Mouse (Mus musculus) liver, embryonic 14.5 days (tissue): Measurements from ENCODE around the gene B4galnt1. TPM values are rescaled to one million over a fixed set of nuclear protein-coding genes. Genes with fewer than 3 reads are reported as not detected.

Source experiments
- ATAC-seq: fragments of 200-750 bp; cut with Nextera tagmentation; 2 replicates; pipeline ENCODE4 v1.8.0; 2017; ENCODE audit warnings: moderate number of reproducible peaks, mild to moderate bottlenecking, moderate library complexity; ENCODE audit not compliant: insufficient read depth
- DNase-seq, 3 experiments: peaks; one replicate each; pipeline ENCODE4 v3.0.0-alpha.2; 2012 to 2013; ENCODE audit warnings: low read depth in 3 of 3, low spot score in 3 of 3
- H3K27ac ChIP-seq: fragments of 300-500 bp; sonication (generic); 2 replicates; pipeline ENCODE4 v1.5.1; 2014; ENCODE audit warnings: moderate library complexity, mild to moderate bottlenecking, control low read depth, inconsistent platforms
- H3K27me3 ChIP-seq: fragments of 300-500 bp; sonication (generic); 2 replicates; pipeline ENCODE4 v1.6.1; 2014; ENCODE audit warnings: mild to moderate bottlenecking, low read length, moderate library complexity; ENCODE audit not compliant: control insufficient read depth, insufficient read depth
- H3K36me3 ChIP-seq: fragments of 300-500 bp; sonication (generic); replicated peaks from 2 replicates; pipeline ENCODE4 v1.6.1; 2014; ENCODE audit warnings: low read depth; ENCODE audit not compliant: control insufficient read depth, insufficient read depth
- H3K4me1 ChIP-seq, 2 experiments: fragments of 200-500 bp in 1 of 2; fragments of 300-500 bp in 1 of 2; sonication (generic) in 1 of 2; replicated peaks; 2 replicates each; pipeline ENCODE4 v1.6.1; 2012 to 2014; ENCODE audit warnings: antibody characterized with exemption in 1 of 2, inconsistent platforms in 1 of 2, low read length in 1 of 2; ENCODE audit not compliant: control insufficient read depth in 2 of 2, insufficient read depth in 2 of 2
- H3K4me2 ChIP-seq: fragments of 300-500 bp; sonication (generic); 2 replicates; pipeline ENCODE4 v1.6.1; 2014; ENCODE audit warnings: low read depth, mild to moderate bottlenecking, control low read depth, moderate library complexity
- H3K4me3 ChIP-seq, 2 experiments: fragments of 200-500 bp in 1 of 2; fragments of 300-500 bp in 1 of 2; sonication (generic) in 1 of 2; 2 replicates each; pipeline ENCODE4 v1.5.1; 2012 to 2014; ENCODE audit warnings: low read depth in 2 of 2, low read length in 2 of 2, mild to moderate bottlenecking in 2 of 2, control low read depth in 1 of 2, inconsistent platforms in 1 of 2, moderate library complexity in 1 of 2; ENCODE audit not compliant: insufficient read depth in 1 of 2
- H3K9ac ChIP-seq: fragments of 300-500 bp; sonication (generic); replicated peaks from 2 replicates; pipeline ENCODE4 v1.6.1; 2014; ENCODE audit warnings: mild to moderate bottlenecking, control low read depth, moderate library complexity
- H3K9me3 ChIP-seq: fragments of 300-500 bp; sonication (generic); 2 replicates; pipeline ENCODE4 v1.6.1; 2016; ENCODE audit warnings: low read length, mixed read lengths; ENCODE audit not compliant: control insufficient read depth
- CTCF ChIP-seq: IDR thresholded peaks from 2 replicates; pipeline ENCODE4 v1.5.1; 2016; ENCODE audit warnings: antibody characterized with exemption, low read depth, control low read depth
- EP300 ChIP-seq: IDR thresholded peaks from 2 replicates; pipeline ENCODE4 v1.6.1; 2016; ENCODE audit warnings: antibody characterized with exemption, low read depth
- WGBS: fragments of 180-500 bp; shearing (Covaris S2); extraction: QIAGEN DNeasy Blood & Tissue Kit; methylation state at CpG from one replicate; pipeline ENCODE4 v1.1.7; 2014; ENCODE audit not compliant: insufficient replicate concordance; 5-methylcytosine and 5-hydroxymethylcytosine counted together
- polyA plus RNA-seq, 2 experiments: library from polyadenylated mRNA; depleted of rRNA in 1 of 2; stranded (reverse) in 1 of 2; unstranded in 1 of 2; fragments of >200 nt; fragmentation: Nextera tagmentation in 1 of 2; extraction: Ambion mirVana in 1 of 2; gene quantifications; 2 replicates each; pipeline versions ENCODE4 v1.2.1 to v1.2.3; 2012 to 2014

Gene B4galnt1
- polyA plus RNA-seq, 2 experiments: 10.4 to 17.1 TPM

DNA sequence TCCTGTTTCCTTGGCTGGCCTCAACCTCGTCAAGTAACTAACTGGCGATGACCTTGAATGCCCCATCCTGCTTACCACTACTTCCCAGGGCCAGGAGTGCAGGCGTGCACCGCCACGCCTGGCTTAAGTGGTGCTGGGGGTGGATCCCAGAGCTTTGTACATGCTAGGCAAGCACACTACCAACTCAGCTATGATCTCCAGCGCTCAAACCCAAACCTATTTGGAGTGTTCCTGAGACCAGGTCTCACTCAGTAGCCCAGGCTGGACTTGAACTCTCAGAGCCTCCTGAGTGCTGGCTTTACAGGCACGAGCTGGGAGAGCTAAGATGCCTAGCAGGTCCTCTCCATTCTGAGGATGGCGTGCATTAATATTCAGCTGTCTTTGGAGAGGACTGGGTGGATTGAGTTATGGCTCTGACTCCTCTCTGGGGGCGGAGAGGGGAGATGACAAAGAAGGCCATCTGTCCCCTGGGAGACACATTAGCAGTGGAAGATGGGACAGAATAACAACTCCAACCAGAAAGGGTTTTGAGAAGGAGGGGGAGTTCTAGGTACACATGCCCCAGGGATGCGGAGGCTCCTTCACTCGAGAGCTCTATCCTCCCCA is 32.6 kb downstream of the B4galnt1 start:
- no peak for ATAC-seq
- H3K36me3 ChIP-seq: peaks cover 53% of the 10 kb centered on the region
- no peaks in the 10 kb centered on the region for H3K9me3 ChIP-seq
- H3K4me1 ChIP-seq: peaks cover 19 to 23% of the 10 kb centered on the region in 2 experiments
- 78% methylated on average over 11 of the region's 11 CpGs for WGBS
- H3K9ac ChIP-seq: no peak overlapping the region
- TF ChIP-seq EP300: no peak
- no peak for TF ChIP-seq CTCF
- H3K27ac ChIP-seq: no peak overlapping the region
- H3K27me3 ChIP-seq: no peaks in the 10 kb centered on the region
- DNase-seq: no peak
- no peak overlapping the region for H3K4me3 ChIP-seq
- H3K4me2 ChIP-seq: no peak overlapping the region

DNA sequence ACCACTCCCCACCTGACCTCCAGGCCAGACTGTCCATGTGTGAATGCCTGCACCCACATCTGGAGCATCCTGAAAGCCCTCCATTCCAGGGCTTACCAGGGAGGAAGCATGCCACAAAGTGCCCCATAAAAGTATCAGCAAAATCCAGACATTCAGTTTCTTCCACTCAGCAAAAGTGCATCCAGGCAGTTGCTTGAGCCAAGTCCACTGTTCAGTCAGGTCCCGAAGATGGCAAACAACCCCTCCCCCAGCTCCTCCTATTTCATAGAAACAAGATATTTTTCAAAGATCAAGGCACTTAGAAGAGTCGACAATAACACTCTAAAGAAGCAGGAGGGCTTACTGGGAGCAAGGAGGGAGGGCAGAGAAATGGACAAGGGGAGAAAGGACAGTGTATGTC is 33.5 kb downstream of the B4galnt1 start:
- Histone ChIP-seq H3K27me3 (no peaks in the 10 kb centered on the region), H3K36me3 (peaks cover 60% of the 10 kb centered on the region), H3K9ac (no peak overlapping the region), H3K4me2 (no peak overlapping the region), H3K4me3 (no peak overlapping the region), H3K4me1 (peaks cover 26 to 29% of the 10 kb centered on the region in 2 experiments), H3K9me3 (no peaks in the 10 kb centered on the region), H3K27ac (no peak overlapping the region)
- ATAC-seq (no peak), DNase-seq (no peak)
- no peak for TF ChIP-seq CTCF
- TF ChIP-seq EP300: no peak
- WGBS: 52% methylated on average over 2 of the region's 2 CpGs

DNA sequence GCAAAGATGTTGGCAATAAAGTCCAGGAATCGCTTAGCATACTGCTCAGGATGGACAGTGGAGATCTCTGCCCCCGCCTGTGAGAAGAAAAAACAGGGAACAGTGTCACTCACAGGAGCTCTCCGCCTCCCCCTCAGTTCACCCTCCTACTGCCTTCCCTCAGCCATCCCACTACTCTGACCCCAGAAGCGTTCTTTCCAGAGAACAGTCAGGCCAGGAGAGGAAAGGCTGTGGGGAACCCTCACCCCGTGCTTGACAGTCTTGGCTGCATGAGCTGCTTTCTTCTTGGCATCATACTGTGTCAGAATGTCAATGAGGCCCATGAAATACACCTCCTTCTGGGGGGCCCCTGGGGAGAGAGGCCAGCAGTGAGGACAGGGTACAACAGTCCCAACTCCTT is 34.0 kb downstream of the B4galnt1 start:
- 80% methylated on average over 5 of the region's 5 CpGs for WGBS
- Histone ChIP-seq H3K27ac (no peak overlapping the region), H3K4me1 (peaks cover 30 to 32% of the 10 kb centered on the region in 2 experiments)

DNA sequence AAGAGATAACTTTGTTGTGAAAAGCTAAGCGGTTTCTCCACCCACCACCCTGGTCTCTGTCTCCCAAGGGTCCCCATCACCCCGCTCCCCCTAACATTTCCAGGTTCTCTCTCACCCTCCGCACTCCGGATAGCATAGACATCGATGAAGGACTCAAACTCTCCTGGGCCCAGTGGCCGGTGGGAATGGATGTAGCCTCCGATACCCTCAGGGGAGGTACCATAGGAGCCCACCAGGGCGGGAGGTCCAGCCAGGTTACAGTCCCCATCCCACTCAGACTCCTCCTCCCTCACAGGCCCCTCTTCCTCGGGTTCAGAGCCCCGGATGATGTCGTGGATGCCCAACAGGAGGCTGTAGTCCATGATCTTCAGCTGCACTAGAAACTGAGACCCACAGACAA is 34.4 kb downstream of the B4galnt1 start:
- peaks cover 30 to 33% of the 10 kb centered on the region in 2 experiments for H3K4me1 ChIP-seq
- WGBS: 87% methylated on average over 11 of the region's 11 CpGs

More for the DNA sequence above, 34.0 kb downstream of the B4galnt1 start:
- H3K9me3 ChIP-seq: no peaks in the 10 kb centered on the region
- peaks cover 66% of the 10 kb centered on the region for H3K36me3 ChIP-seq
- ATAC-seq (no peak), DNase-seq (no peak)
- no peak overlapping the region for H3K4me2 ChIP-seq
- H3K27me3 ChIP-seq: no peaks in the 10 kb centered on the region
- no peak overlapping the region for H3K4me3 ChIP-seq
- no peak overlapping the region for H3K9ac ChIP-seq
- TF ChIP-seq EP300 (no peak), CTCF (no peak)

DNA sequence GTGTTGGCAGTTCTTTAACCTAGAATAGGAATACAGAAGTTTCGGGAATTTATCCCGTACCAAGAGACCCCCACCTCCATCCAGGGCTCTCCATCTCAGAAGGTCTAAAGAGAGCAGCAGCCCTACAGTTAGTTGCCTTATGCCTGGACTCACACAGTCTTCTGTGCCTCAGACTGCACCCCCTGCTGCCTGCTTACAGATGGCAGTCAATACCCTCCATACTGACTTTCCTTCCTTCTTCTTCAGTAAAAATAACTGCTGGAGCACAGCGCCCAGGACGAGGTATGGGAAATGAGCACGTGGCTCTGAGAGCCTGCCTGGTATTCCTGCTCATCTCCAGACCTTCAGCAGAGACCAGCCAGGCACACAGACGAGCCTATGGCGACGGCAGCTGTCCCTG is 35.3 kb downstream of the B4galnt1 start:
- Histone ChIP-seq H3K27ac (no peak overlapping the region; the same call in 1 of the 2 replicates), H3K36me3 (peaks cover 77% of the 10 kb centered on the region)

More for the DNA sequence above, 34.4 kb downstream of the B4galnt1 start:
- ATAC-seq (no peak), DNase-seq (no peak)
- Histone ChIP-seq H3K4me3 (no peak overlapping the region), H3K27me3 (no peaks in the 10 kb centered on the region), H3K4me2 (no peak overlapping the region), H3K27ac (no peak overlapping the region), H3K9me3 (no peaks in the 10 kb centered on the region), H3K36me3 (peaks cover 69% of the 10 kb centered on the region), H3K9ac (no peak overlapping the region)
- no peak for TF ChIP-seq CTCF
- TF ChIP-seq EP300: no peak

More for the DNA sequence above, 35.3 kb downstream of the B4galnt1 start:
- Histone ChIP-seq H3K9me3 (no peaks in the 10 kb centered on the region), H3K4me3 (no peak overlapping the region), H3K9ac (no peak overlapping the region), H3K4me2 (no peak overlapping the region), H3K27me3 (no peaks in the 10 kb centered on the region), H3K4me1 (peaks cover 32 to 37% of the 10 kb centered on the region in 2 experiments)
- DNase-seq (no peak), ATAC-seq (no peak)
- WGBS: 75% methylated on average over 8 of the region's 8 CpGs
- TF ChIP-seq CTCF (peak; percentile 52), EP300 (no peak)
